Mouse (Mus musculus) E14TG2a.4 (cell line): ENCODE measurements at regions not wholly inside any gene's neighbourhood (a gene's known extent, or its start where the extent isn't known, plus 50 kb on each side); places are given as distances from the start of the nearest gene placed in this dataset.

Experiments used
- CTCF ChIP-seq: conservative IDR thresholded peaks from 2 replicates; pipeline ENCODE4 v1.5.1; 2014; ENCODE audit warnings: low read length
- NANOG ChIP-seq: IDR thresholded peaks from 2 replicates; pipeline ENCODE4 v1.6.1; 2014; ENCODE audit warnings: borderline replicate concordance, low read length, mixed read lengths

- no peak for TF ChIP-seq CTCF
- no peak for TF ChIP-seq NANOG
These were observed 320.4 kb upstream of the Nr5a2 start for GRCm38 (mm10) chr1:137280391-137281386.
